Mouse (Mus musculus): ENCODE results near the gene Ccdc103. TPM values are rescaled to one million over a fixed set of nuclear protein-coding genes. Genes with fewer than 3 reads are reported as not detected.

The Ccdc103 gene
- total RNA-seq, 2 experiments from 2014 or later: not detected

Other genes starting within 250 kb of the Ccdc103 start
- gene Meioc, start 217.5 kb upstream of the Ccdc103 start, total RNA-seq (2015): not detected in 2 replicates
- gene Meioc, start 217.5 kb upstream of the Ccdc103 start, total RNA-seq (2017): not detected in 2 replicates
- 17.1 and 18.1 TPM in 2 replicates for gene Ccdc43, start 183.4 kb upstream of the Ccdc103 start, total RNA-seq (2015)
- gene Ccdc43, start 183.4 kb upstream of the Ccdc103 start, total RNA-seq (2017): 27.2 and 30.2 TPM in 2 replicates
- 0.54 and 0.62 TPM in 2 replicates for gene Adam11, start 119.8 kb upstream of the Ccdc103 start, total RNA-seq (2015)
- 0.81 TPM in 1 of 2 replicates, not detected in the other for gene Adam11, start 119.8 kb upstream of the Ccdc103 start, total RNA-seq (2017)
- 0.11 TPM in 2 replicates for gene Gjc1, start 61.5 kb upstream of the Ccdc103 start, total RNA-seq (2015)
- gene Gjc1, start 61.5 kb upstream of the Ccdc103 start, total RNA-seq (2017): 0.40 and 0.89 TPM in 2 replicates
- not detected in 2 replicates for gene Higd1b, start 45.4 kb upstream of the Ccdc103 start, total RNA-seq (2015)
- gene Higd1b, start 45.4 kb upstream of the Ccdc103 start, total RNA-seq (2017): not detected in 2 replicates
- gene Eftud2, start 219 bp upstream of the Ccdc103 start, total RNA-seq (2015): 67.2 and 80.2 TPM in 2 replicates
- 62.9 and 70.6 TPM in 2 replicates for gene Eftud2, start 219 bp upstream of the Ccdc103 start, total RNA-seq (2017)
- not detected in 2 replicates for gene Fam187a, start 4.0 kb downstream of the Ccdc103 start, total RNA-seq (2015)
- gene Fam187a, start 4.0 kb downstream of the Ccdc103 start, total RNA-seq (2017): not detected in 2 replicates
- gene Gfap, start 19.7 kb downstream of the Ccdc103 start, total RNA-seq (2015): 0.18 and 0.49 TPM in 2 replicates
- 0.49 TPM in 1 of 2 replicates, not detected in the other for gene Gfap, start 19.7 kb downstream of the Ccdc103 start, total RNA-seq (2017)
- 22.1 and 24.9 TPM in 2 replicates for gene Kif18b, start 43.9 kb downstream of the Ccdc103 start, total RNA-seq (2015)
- 23.2 and 25.4 TPM in 2 replicates for gene Kif18b, start 43.9 kb downstream of the Ccdc103 start, total RNA-seq (2017)
- not detected in 2 replicates for gene C1ql1, start 65.5 kb downstream of the Ccdc103 start, total RNA-seq (2015)
- not detected in 2 replicates for gene C1ql1, start 65.5 kb downstream of the Ccdc103 start, total RNA-seq (2017)
- 41.5 and 41.7 TPM in 2 replicates for gene Nmt1, start 147.0 kb downstream of the Ccdc103 start, total RNA-seq (2015)
- 35.0 and 40.9 TPM in 2 replicates for gene Nmt1, start 147.0 kb downstream of the Ccdc103 start, total RNA-seq (2017)
- gene Dcakd, start 147.1 kb downstream of the Ccdc103 start, total RNA-seq (2015): 20.5 and 20.7 TPM in 2 replicates
- 6.8 and 9.3 TPM in 2 replicates for gene Dcakd, start 147.1 kb downstream of the Ccdc103 start, total RNA-seq (2017)
- not detected in 2 replicates for gene Plcd3, start 220.5 kb downstream of the Ccdc103 start, total RNA-seq (2015)
- not detected in 2 replicates for gene Plcd3, start 220.5 kb downstream of the Ccdc103 start, total RNA-seq (2017)
- 3.2 and 6.2 TPM in 2 replicates for gene Acbd4, start 220.5 kb downstream of the Ccdc103 start, total RNA-seq (2015)
- 9.3 and 9.4 TPM in 2 replicates for gene Acbd4, start 220.5 kb downstream of the Ccdc103 start, total RNA-seq (2017)
- 10.1 TPM in 2 replicates for gene Hexim1, start 235.0 kb downstream of the Ccdc103 start, total RNA-seq (2015)
- gene Hexim1, start 235.0 kb downstream of the Ccdc103 start, total RNA-seq (2017): 17.0 and 24.6 TPM in 2 replicates

Data from megakaryocyte, adult 5-6 weeks (primary cell).